Mouse (Mus musculus) heart, adult 8-10 months (tissue): Measurements from ENCODE around the gene Vps4b. TPM values are rescaled to one million over a fixed set of nuclear protein-coding genes. Genes with fewer than 3 reads are reported as not detected.
"Not testable (repeated sequence)": the region's sequence is repeated elsewhere in the genome, so short reads cannot be mapped to it uniquely, and the experiment has no call there.

Source experiments
- DNase-seq: peaks from one replicate; pipeline ENCODE4 v3.0.0; 2022; ENCODE audit warnings: low spot score
- total RNA-seq, 4 experiments: library from RNA; stranded (reverse); gene quantifications; 2 replicates each; pipeline ENCODE4 v1.2.4; 2022

Gene Vps4b
- total RNA-seq, 4 experiments from 2014 or later, result 25.6 to 34.9 (median 29.4) TPM

GRCm38 (mm10) chr1:106752013-106752412 lies 44.5 kb downstream of the Vps4b start:
- DNase-seq, result peak; percentile 35

- no peak for DNase-seq
Observed at GRCm38 (mm10) chr1:106750656-106751055, 45.9 kb downstream of the Vps4b start.

- DNase-seq, result no peak
Observed at GRCm38 (mm10) chr1:106748555-106749315, 47.8 kb downstream of the Vps4b start.

- DNase-seq, result no peak
Observed at GRCm38 (mm10) chr1:106742980-106743379, 53.5 kb downstream of the Vps4b start.

- DNase-seq, result no peak
Observed at GRCm38 (mm10) chr1:106740735-106741134, 55.8 kb downstream of the Vps4b start.

- DNase-seq, result no peak
Observed at GRCm38 (mm10) chr1:106739810-106740209, 56.7 kb downstream of the Vps4b start.

GRCm38 (mm10) chr1:106738092-106738491 lies 58.4 kb downstream of the Vps4b start:
- DNase-seq, result no peak

- DNase-seq, result no peak
Observed at GRCm38 (mm10) chr1:106736211-106736610, 60.3 kb downstream of the Vps4b start.

- DNase-seq, result peak; percentile 19
Observed at GRCm38 (mm10) chr1:106735586-106735985, 60.9 kb downstream of the Vps4b start.

- no peak for DNase-seq
Observed at GRCm38 (mm10) chr1:106722061-106722460, 74.5 kb downstream of the Vps4b start.

- DNase-seq, result not testable (repeated sequence)
Observed at GRCm38 (mm10) chr1:106717736-106718135, 78.8 kb downstream of the Vps4b start.

- peak; percentile 81 for DNase-seq
Observed at GRCm38 (mm10) chr1:106717071-106717601, 79.4 kb downstream of the Vps4b start.

- DNase-seq, result no peak
Observed at GRCm38 (mm10) chr1:106716141-106716540, 80.4 kb downstream of the Vps4b start.

- no peak for DNase-seq
Observed at GRCm38 (mm10) chr1:106715111-106716083, 81.1 kb downstream of the Vps4b start.

GRCm38 (mm10) chr1:106714530-106714981 lies 82.0 kb downstream of the Vps4b start:
- no peak for DNase-seq

Other genes starting within 250 kb of the Vps4b start
- 1 to 10 TPM; 3.7 to 5.4 (median 4.2) TPM for gene Bcl2, start 82.5 kb downstream of the Vps4b start, total RNA-seq
- 1 to 10 TPM; 4.3 to 7.5 (median 5.0) TPM for gene Kdsr, start 37.0 kb downstream of the Vps4b start, total RNA-seq
- under 1 TPM in 1 of 4 experiments, not detected in 3; 0.28 TPM for gene Serpinb5, start 64.4 kb upstream of the Vps4b start, total RNA-seq
- not detected for gene Serpinb12, start 137.7 kb upstream of the Vps4b start, total RNA-seq
- not detected for gene Serpinb13, start 184.3 kb upstream of the Vps4b start, total RNA-seq